Mouse (Mus musculus): ENCODE measurements at regions not wholly inside any gene's neighbourhood (a gene's known extent, or its start where the extent isn't known, plus 50 kb on each side); places are given as distances from the start of the nearest gene placed in this dataset.
A peak's percentile ranks its signal among the peaks of the same experiment; 100 is the strongest.

DNA sequence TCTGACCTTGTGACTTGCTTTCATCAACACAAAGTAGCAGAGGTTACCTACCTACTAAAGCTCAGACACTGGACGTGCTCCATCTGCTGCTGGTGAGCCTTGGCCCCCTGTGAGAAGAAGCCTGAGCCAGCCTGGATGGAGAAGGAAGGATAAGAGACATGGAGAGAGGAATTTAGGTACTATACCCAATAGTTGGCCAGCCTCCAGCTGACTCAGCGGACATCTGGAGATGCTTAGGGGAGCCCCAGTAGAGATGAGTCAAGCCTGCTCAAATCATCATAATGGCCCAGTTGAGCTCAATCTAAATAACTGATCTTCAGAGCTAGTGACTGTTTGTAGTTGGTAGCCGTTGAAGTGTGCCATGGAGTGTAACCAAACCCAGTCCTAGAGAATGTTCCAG is 53.7 kb upstream of the Ripply2 start:
- no peak for DNase-seq (ENCODE audit: low spot score in 2 of 2)

DNA sequence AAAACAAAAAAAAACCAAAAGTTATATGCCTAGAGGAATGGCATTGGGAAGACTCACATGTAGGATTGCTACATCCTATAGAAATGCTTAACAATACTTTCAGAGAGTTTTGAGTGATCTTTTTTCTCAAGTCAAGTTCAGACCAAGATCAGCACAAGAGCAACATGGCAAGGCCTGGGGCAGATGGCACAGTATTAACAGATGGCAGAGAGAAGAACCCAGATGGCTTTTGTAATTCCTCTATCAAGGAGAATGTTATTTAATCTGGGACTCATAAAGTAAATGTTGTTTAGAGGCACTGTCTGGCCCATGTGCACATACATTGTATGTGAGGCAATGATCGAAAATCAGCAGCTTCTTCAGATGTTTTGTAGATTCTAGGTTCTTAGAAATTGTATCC is 58.3 kb upstream of the Ripply2 start:
- no peak for DNase-seq (ENCODE audit: low spot score in 2 of 2)

DNA sequence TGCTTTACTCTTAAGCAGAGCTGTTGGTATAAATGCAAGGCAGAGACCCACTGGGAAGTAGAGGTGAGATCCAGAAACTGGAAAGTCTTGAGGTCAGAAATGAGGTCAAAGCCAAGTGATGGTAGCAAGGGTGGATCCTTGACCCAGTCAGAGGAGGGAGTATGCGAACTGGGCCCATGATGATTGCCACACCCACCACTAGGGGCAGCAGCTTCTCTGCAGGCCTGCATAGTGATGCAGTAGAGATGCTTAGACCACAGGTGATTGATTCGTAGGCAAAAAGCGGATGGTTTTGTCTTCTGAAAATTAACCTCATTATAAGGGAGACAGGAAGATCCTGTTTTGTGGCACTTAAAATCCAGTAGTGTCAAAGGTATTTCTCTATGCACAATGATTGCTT is 59.6 kb upstream of the Ripply2 start:
- no peak for DNase-seq (ENCODE audit: low spot score in 2 of 2)

DNA sequence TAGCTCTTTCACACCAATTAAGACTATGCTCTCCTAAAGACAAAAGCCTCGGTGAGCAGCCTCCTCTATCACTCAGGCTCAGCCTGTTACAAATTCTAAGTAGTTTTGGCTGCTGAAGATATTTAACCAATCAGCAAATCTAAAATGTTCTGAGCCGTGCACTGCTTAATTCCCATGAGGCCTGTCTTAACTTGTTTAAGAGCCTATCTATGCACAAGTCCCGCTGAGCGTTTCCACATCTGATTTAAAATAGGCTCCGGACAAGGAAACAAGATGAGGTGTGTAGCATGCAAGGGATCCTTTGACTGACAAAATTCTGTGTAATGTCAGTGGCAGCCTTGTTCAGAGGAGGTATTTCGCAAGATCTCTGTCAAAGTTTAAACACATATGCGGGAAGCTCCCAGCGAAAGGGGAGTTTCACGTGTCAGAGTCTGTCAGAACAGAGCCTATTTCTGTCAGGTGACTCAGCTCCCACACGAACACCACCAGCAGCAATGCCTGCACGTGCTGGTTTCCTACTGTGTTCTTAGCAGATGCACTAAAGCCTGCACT is 63.3 kb upstream of the Ripply2 start:
- DNase-seq (ENCODE audit: low spot score in 2 of 2): peak in 1 of 2 experiments; percentile 9

DNA sequence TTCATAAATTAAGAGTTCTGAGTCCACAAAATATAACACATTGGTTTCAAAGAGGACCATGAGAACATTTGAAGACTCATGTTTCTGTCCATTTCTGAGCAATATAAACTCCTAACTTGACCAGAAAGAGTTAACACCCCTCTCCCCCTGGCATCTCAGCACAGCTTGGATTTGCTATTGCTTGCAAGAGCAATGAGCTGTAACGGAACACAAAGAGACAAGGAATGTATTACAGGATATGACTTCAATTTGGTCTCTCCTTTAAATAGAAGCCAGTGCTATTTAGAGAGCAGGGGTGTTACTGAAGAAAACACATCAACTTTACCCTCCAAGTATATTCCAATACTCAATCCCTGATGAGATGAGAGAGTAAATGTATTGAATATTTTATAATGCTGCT is 65.5 kb upstream of the Ripply2 start:
- DNase-seq (ENCODE audit: low spot score in 2 of 2): no peak

DNA sequence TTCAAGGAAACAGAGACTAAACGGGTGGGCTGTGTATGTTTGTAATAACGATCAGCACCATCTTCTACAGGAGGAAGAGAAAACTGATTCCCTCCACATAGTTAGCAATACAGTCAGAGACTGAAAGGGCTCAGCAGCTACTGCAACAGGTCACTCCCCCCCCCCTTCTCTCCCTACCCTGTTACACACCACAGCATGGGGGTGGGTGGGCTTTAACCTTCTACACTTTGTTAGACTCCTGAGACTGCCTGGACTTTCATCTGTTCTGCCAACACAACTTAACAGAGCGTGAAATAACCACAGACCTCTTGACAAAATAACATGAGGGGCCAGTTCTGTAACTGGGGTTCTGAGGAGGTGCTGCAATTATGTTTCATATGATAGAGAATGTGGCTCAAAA is 50.7 kb upstream of the Snap91 start:
- no peak for DNase-seq (ENCODE audit: low spot score in 2 of 2)
